Mouse (Mus musculus) embryonic facial prominence, embryonic 15.5 days (tissue): Measurements from ENCODE around the gene Emd. TPM values are rescaled to one million over a fixed set of nuclear protein-coding genes. Genes with fewer than 3 reads are reported as not detected.
"Not testable (repeated sequence)": the region's sequence is repeated elsewhere in the genome, so short reads cannot be mapped to it uniquely, and the experiment has no call there.

Experiments used
- ATAC-seq: fragments of 200-750 bp; cut with Nextera tagmentation; 2 replicates; pipeline ENCODE4 v1.8.0; 2017; ENCODE audit warnings: low read depth, moderate TSS enrichment; ENCODE audit not compliant: insufficient number of reproducible peaks, low FRiP score, low TSS enrichment
- H3K27ac ChIP-seq: fragments of 300-500 bp; sonication (generic); replicated peaks from 2 replicates; pipeline ENCODE4 v1.5.1; 2015; ENCODE audit warnings: mild to moderate bottlenecking, inconsistent platforms
- H3K27me3 ChIP-seq: fragments of 300-500 bp; sonication (generic); 2 replicates; pipeline ENCODE4 v1.6.1; 2015; ENCODE audit warnings: inconsistent platforms
- H3K36me3 ChIP-seq: fragments of 300-500 bp; sonication (generic); 2 replicates; pipeline ENCODE4 v1.6.1; 2015; ENCODE audit warnings: mild to moderate bottlenecking, inconsistent platforms
- H3K4me1 ChIP-seq: fragments of 300-500 bp; sonication (generic); 2 replicates; pipeline ENCODE4 v1.6.1; 2015; ENCODE audit warnings: inconsistent platforms
- H3K4me2 ChIP-seq: fragments of 300-500 bp; sonication (generic); replicated peaks from 2 replicates; pipeline ENCODE4 v1.6.1; 2015; ENCODE audit warnings: mild to moderate bottlenecking, inconsistent platforms
- H3K4me3 ChIP-seq: fragments of 300-500 bp; sonication (generic); replicated peaks from 2 replicates; pipeline ENCODE4 v1.5.1; 2015; ENCODE audit warnings: mild to moderate bottlenecking, inconsistent platforms
- H3K9ac ChIP-seq: fragments of 300-500 bp; sonication (generic); 2 replicates; pipeline ENCODE4 v1.6.1; 2015; ENCODE audit warnings: inconsistent platforms
- H3K9me3 ChIP-seq: fragments of 300-500 bp; sonication (generic); replicated peaks from 2 replicates; pipeline ENCODE4 v1.6.1; 2016; ENCODE audit warnings: inconsistent platforms
- WGBS: fragments of 180-500 bp; shearing (Covaris S2); methylation state at CpG from one replicate; pipeline ENCODE4 v1.1.7; 2015; 5-methylcytosine and 5-hydroxymethylcytosine counted together
- polyA plus RNA-seq: library from polyadenylated mRNA; unstranded; fragments of >200 nt; fragmentation: Nextera tagmentation; extraction: Ambion mirVana; gene quantifications from 2 replicates; pipeline ENCODE4 v1.2.1, GENCODE M21; 2015

Gene Emd
- polyA plus RNA-seq = 26.5 and 28.8 TPM in 2 replicates

- WGBS = 18% methylated on average over 39 of the region's 39 CpGs
- Histone ChIP-seq H3K4me3 (peak within 1 kb of the TSS; percentile 58), H3K4me2 (peak within 1 kb of the TSS; percentile 52), H3K9me3 (no peaks in the 10 kb centered on the region), H3K36me3 (peaks cover 10% of the 10 kb centered on the region; the same call in 1 of the 2 replicates), H3K27ac (peak within 1 kb of the TSS; percentile 93), H3K4me1 (no peaks in the 10 kb centered on the region), H3K27me3 (no peaks in the 10 kb centered on the region), H3K9ac (peak within 1 kb of the TSS; percentile 59)
- ATAC-seq = peak; percentile 95
Observed at GRCm38 (mm10) chrX:74254153-74254887, at the start of gene Emd. Gene Emd, plus strand, starts transcription at chrX:74254687.

DNA sequence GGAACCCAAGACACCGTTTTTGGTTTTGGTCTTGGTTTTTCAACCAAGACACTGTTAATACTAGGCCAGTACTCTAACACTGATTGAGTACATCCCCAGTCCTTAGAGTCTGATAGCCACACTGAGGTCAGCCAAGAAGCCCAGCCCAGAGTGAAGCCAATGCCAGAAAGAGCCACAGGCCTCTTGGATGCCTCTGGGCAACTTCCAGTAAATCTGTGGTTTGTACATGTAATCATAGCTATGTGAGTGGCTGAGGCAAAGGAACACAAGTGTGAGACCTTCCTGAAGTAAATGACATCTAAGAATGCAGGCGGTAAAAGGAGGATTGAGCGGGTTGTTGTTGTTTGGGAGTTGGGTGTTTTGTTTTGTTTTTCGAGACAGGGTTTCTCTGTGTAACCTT is 36.0 kb upstream of the Emd start:
- Histone ChIP-seq H3K9ac (no peak overlapping the region), H3K4me2 (no peak overlapping the region), H3K27ac (no peak overlapping the region), H3K27me3 (no peaks in the 10 kb centered on the region), H3K4me1 (no peaks in the 10 kb centered on the region), H3K9me3 (no peaks in the 10 kb centered on the region), H3K4me3 (no peak overlapping the region), H3K36me3 (peaks cover 4% of the 10 kb centered on the region)
- WGBS = 81% methylated on average over 4 of the region's 4 CpGs
- no peak for ATAC-seq

DNA sequence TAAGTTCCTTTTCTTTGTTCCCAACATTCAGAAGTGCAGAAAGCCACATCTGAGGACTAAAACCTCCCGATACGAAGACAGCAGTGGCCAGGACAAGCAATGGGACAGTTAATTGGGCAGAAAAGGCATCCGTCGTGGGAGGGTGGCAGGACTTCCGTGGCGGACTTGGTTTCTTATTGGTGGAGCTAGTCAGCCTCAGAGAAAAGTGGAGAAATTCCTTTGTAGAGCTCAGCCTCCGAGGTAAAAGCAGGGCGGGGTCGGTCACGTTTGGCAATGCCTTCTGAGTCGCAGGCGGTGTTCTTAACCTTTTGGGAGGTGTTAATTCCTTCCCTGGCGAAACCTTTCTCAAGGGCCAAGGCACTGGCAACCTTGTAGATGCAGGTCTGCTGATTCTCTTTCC is 35.0 kb upstream of the Emd start:
- peaks cover 11% of the 10 kb centered on the region for H3K36me3 ChIP-seq
- H3K9me3 ChIP-seq = no peaks in the 10 kb centered on the region
- H3K27me3 ChIP-seq = no peaks in the 10 kb centered on the region
- 52% methylated on average over 13 of the region's 13 CpGs for WGBS
- no peak for ATAC-seq
- H3K4me2 ChIP-seq = no peak overlapping the region
- no peak overlapping the region for H3K9ac ChIP-seq
- H3K4me3 ChIP-seq = no peak overlapping the region
- H3K4me1 ChIP-seq = no peaks in the 10 kb centered on the region
- no peak overlapping the region for H3K27ac ChIP-seq

- H3K4me1 ChIP-seq, H3K4me2 ChIP-seq, ATAC-seq, H3K27ac ChIP-seq, H3K9ac ChIP-seq, H3K4me3 ChIP-seq, H3K9me3 ChIP-seq, H3K27me3 ChIP-seq: not testable (repeated sequence)
- H3K36me3 ChIP-seq = peaks cover 17% of the 10 kb centered on the region
- 53% methylated on average over 1 of the region's 1 CpGs for WGBS
Observed at GRCm38 (mm10) chrX:74220099-74220498, 34.4 kb upstream of the Emd start.

- ATAC-seq = no peak
- Histone ChIP-seq H3K4me3 (no peak overlapping the region), H3K4me2 (no peak overlapping the region), H3K9me3 (no peaks in the 10 kb centered on the region), H3K27ac (no peak overlapping the region), H3K9ac (no peak overlapping the region), H3K4me1 (no peaks in the 10 kb centered on the region), H3K36me3 (peaks cover 90% of the 10 kb centered on the region), H3K27me3 (no peaks in the 10 kb centered on the region)
- WGBS = 77% methylated on average over 1 of the region's 1 CpGs
Observed at GRCm38 (mm10) chrX:74230038-74230437, 24.4 kb upstream of the Emd start.

GRCm38 (mm10) chrX:74233196-74233595 is 21.3 kb upstream of the Emd start:
- Histone ChIP-seq H3K4me2 (no peak overlapping the region), H3K4me1 (no peaks in the 10 kb centered on the region), H3K9me3 (no peaks in the 10 kb centered on the region), H3K27me3 (no peaks in the 10 kb centered on the region), H3K4me3 (no peak overlapping the region), H3K36me3 (peaks cover 85% of the 10 kb centered on the region), H3K27ac (no peak overlapping the region), H3K9ac (no peak overlapping the region)
- no peak for ATAC-seq
- WGBS = 88% methylated on average over 5 of the region's 5 CpGs

GRCm38 (mm10) chrX:74240332-74240731 is 14.2 kb upstream of the Emd start:
- 87% methylated on average over 4 of the region's 4 CpGs for WGBS
- no peak for ATAC-seq

GRCm38 (mm10) chrX:74243396-74243795 is 11.1 kb upstream of the Emd start:
- WGBS = 79% methylated on average over 2 of the region's 2 CpGs
- H3K27me3 ChIP-seq = no peaks in the 10 kb centered on the region
- H3K4me1 ChIP-seq = peaks cover 4% of the 10 kb centered on the region; the same call in 1 of the 2 replicates
- no peak overlapping the region for H3K9ac ChIP-seq
- ATAC-seq = no peak
- H3K4me2 ChIP-seq = peak overlapping the region; percentile 51
- H3K4me3 ChIP-seq = peak overlapping the region; percentile 54
- H3K27ac ChIP-seq = no peak overlapping the region; the same call in 1 of the 2 replicates
- H3K36me3 ChIP-seq = peaks cover 47% of the 10 kb centered on the region
- H3K9me3 ChIP-seq = no peaks in the 10 kb centered on the region

More at GRCm38 (mm10) chrX:74240332-74240731, 14.2 kb upstream of the Emd start:
- Histone ChIP-seq H3K27me3 (no peaks in the 10 kb centered on the region), H3K36me3 (peaks cover 71% of the 10 kb centered on the region), H3K27ac (no peak overlapping the region), H3K4me2 (no peak overlapping the region), H3K4me1 (peaks cover 4% of the 10 kb centered on the region; the same call in 1 of the 2 replicates), H3K4me3 (no peak overlapping the region), H3K9ac (no peak overlapping the region), H3K9me3 (no peaks in the 10 kb centered on the region)

- H3K4me3 ChIP-seq = peak overlapping the region; percentile 54
- peak overlapping the region; percentile 51 for H3K4me2 ChIP-seq
- peaks cover 4% of the 10 kb centered on the region; the same call in 1 of the 2 replicates for H3K4me1 ChIP-seq
- H3K9me3 ChIP-seq = no peaks in the 10 kb centered on the region
- H3K36me3 ChIP-seq = peaks cover 43% of the 10 kb centered on the region
- H3K27ac ChIP-seq = no peak overlapping the region; the same call in 1 of the 2 replicates
- peak overlapping the region; percentile 6; the same call in 1 of the 2 replicates for H3K9ac ChIP-seq
- H3K27me3 ChIP-seq = no peaks in the 10 kb centered on the region
- 44% methylated on average over 3 of the region's 3 CpGs for WGBS
- ATAC-seq = no peak
Observed at GRCm38 (mm10) chrX:74243807-74244206, 10.7 kb upstream of the Emd start.

- peak overlapping the region; percentile 6; the same call in 1 of the 2 replicates for H3K9ac ChIP-seq
- ATAC-seq = peak; percentile 74
- peaks cover 34% of the 10 kb centered on the region for H3K36me3 ChIP-seq
- H3K4me2 ChIP-seq = peak overlapping the region; percentile 51
- H3K27me3 ChIP-seq = no peaks in the 10 kb centered on the region
- peak overlapping the region; percentile 54 for H3K4me3 ChIP-seq
- H3K9me3 ChIP-seq = no peaks in the 10 kb centered on the region
- peak overlapping the region; percentile 88 for H3K27ac ChIP-seq
- 9% methylated on average over 3 of the region's 3 CpGs for WGBS
- H3K4me1 ChIP-seq = peaks cover 9% of the 10 kb centered on the region; the same call in 1 of the 2 replicates
Observed at GRCm38 (mm10) chrX:74244614-74245083, 9.8 kb upstream of the Emd start.

- Histone ChIP-seq H3K27me3 (no peaks in the 10 kb centered on the region), H3K4me2 (peak overlapping the region; percentile 51), H3K27ac (peak overlapping the region; percentile 88), H3K4me3 (peak overlapping the region; percentile 54), H3K9me3 (no peaks in the 10 kb centered on the region), H3K4me1 (peaks cover 9% of the 10 kb centered on the region; the same call in 1 of the 2 replicates), H3K36me3 (peaks cover 30% of the 10 kb centered on the region), H3K9ac (peak overlapping the region; percentile 58; the same call in 1 of the 2 replicates)
- no peak for ATAC-seq
- 25% methylated on average over 1 of the region's 1 CpGs for WGBS
Observed at GRCm38 (mm10) chrX:74245107-74245506, 9.4 kb upstream of the Emd start.
